Comparison of ENCODE assay signal across 25 mouse cellular contexts in genomic region chr10:108209396-108209795, GRCm38 (mm10). TPM values are rescaled to one million over a fixed set of nuclear protein-coding genes. Genes with fewer than 3 reads are reported as not detected.
A peak's percentile ranks its signal among the peaks of the same experiment; 100 is the strongest.
DNase-seq lines count a peak whose midpoint lies in the region; ATAC-seq lines count a peak whose summit lies in the region.
"Had no signal": no experiment of that assay in that cellular context is flagged by ENCODE, and none has a peak within 500 bp of the region (broad histone marks: within the 10 kb centered on the region; RNA-seq: fewer than 3 reads in every experiment).

No protein-coding gene starts in this region.

- no peak overlapping the region for H3K4me2 ChIP-seq in neural tube, embryonic 13.5 days
- H3K4me2 ChIP-seq: embryonic facial prominence, embryonic 13.5 days; embryonic facial prominence, embryonic 15.5 days; forebrain, embryonic 12.5 days had no signal

- H3K9me3 ChIP-seq in neural tube, embryonic 13.5 days = no peaks in the 10 kb centered on the region
- H3K9me3 ChIP-seq: embryonic facial prominence, embryonic 13.5 days; embryonic facial prominence, embryonic 15.5 days; forebrain, embryonic 10.5 days; forebrain, embryonic 12.5 days had no signal

- ATAC-seq in neural tube, embryonic 13.5 days (ENCODE audit: low read depth) = 0 out of 2 replicates have a peak, but pooled peaks have one; percentile 43
- ATAC-seq in CD4-positive, CD25-positive, alpha-beta regulatory T cell, adult 4 months = peak; percentile 36
- peak; percentile 40 for ATAC-seq in inflammation-experienced regulatory T-cells, adult 6 months
- ATAC-seq: forebrain, embryonic 14.5 days; forebrain, embryonic 16.5 days had no signal

- no peak overlapping the region for H3K4me3 ChIP-seq in neural tube, embryonic 13.5 days
- H3K4me3 ChIP-seq: embryonic facial prominence, embryonic 13.5 days; embryonic facial prominence, embryonic 15.5 days; erythroblast, embryonic 14.5 days; forebrain, embryonic 10.5 days; forebrain, embryonic 12.5 days had no signal

- no peak overlapping the region for H3K9ac ChIP-seq in neural tube, embryonic 13.5 days
- H3K9ac ChIP-seq: embryonic facial prominence, embryonic 13.5 days; embryonic facial prominence, embryonic 15.5 days; forebrain, embryonic 12.5 days had no signal

- DNase-seq in neural tube, embryonic 10.5 days (ENCODE audit: extremely low spot score, low spot score) = no peak
- DNase-seq in Muller cell, postnatal 12 days (ENCODE audit: inconsistent ontology term) = peak; percentile 22
- DNase-seq in spleen, adult 12 weeks (ENCODE audit: low spot score) = no peak
- no peak for DNase-seq in adrenal gland, postnatal 25 days
- DNase-seq in layer of hippocampus, postnatal 36 days = no peak
- DNase-seq: adrenal gland, adult 2 months; adrenal gland, postnatal 10 days; adrenal gland, postnatal 36 days; B cell, adult 2 months; cerebellum, adult 11-12 months; cerebellum, adult 2 months; cerebellum, adult 9-10 months; cerebellum, postnatal 10 days; cerebellum, postnatal 25 days; embryo, embryonic 11 days had no signal

- no peak overlapping the region for H3K27ac ChIP-seq in neural tube, embryonic 13.5 days (replicated peaks)
- H3K27ac ChIP-seq: embryonic facial prominence, embryonic 13.5 days; embryonic facial prominence, embryonic 15.5 days; forebrain, embryonic 10.5 days; forebrain, embryonic 12.5 days had no signal

- no peaks in the 10 kb centered on the region; the same call in none of the 2 replicates for H3K4me1 ChIP-seq in neural tube, embryonic 13.5 days (replicated peaks)
- H3K4me1 ChIP-seq: embryonic facial prominence, embryonic 13.5 days; embryonic facial prominence, embryonic 15.5 days; forebrain, embryonic 12.5 days had no signal

- no peaks in the 10 kb centered on the region for H3K27me3 ChIP-seq in neural tube, embryonic 13.5 days
- H3K27me3 ChIP-seq: embryonic facial prominence, embryonic 13.5 days; embryonic facial prominence, embryonic 15.5 days; forebrain, embryonic 12.5 days had no signal

- WGBS in neural tube, embryonic 13.5 days = 81% methylated on average over 5 of the region's 5 CpGs

- 0 out of 2 replicates have a peak, but pooled peaks cover 4% of the 10 kb centered on the region for H3K36me3 ChIP-seq in neural tube, embryonic 13.5 days
- H3K36me3 ChIP-seq: forebrain, embryonic 12.5 days had no signal

RNA-seq across cellular contexts. Expression of gene Ppp1r12a, which starts 47.4 kb away (rescaled TPM):
- polyA plus RNA-seq in neural tube, embryonic 13.5 days (2015; fragmentation: Nextera tagmentation; extraction: Ambion mirVana) = 75.5 and 78.9 TPM in 2 replicates
- 100 to 1,000 TPM; 272 to 280 TPM for polyA plus RNA-seq in CD4-positive, CD25-positive, alpha-beta regulatory T cell, adult 4 months (2017; shearing (Covaris generic))
- 100 to 1,000 TPM; 251 to 307 (median 255) TPM for polyA plus RNA-seq in inflammation-experienced regulatory T-cells, adult 6 months (2017; shearing (Covaris generic))
- 112 and 131 TPM in 2 replicates for total RNA-seq in adrenal gland, postnatal 25 days (2021)
- 100 to 1,000 TPM; 134 to 136 TPM for total RNA-seq in layer of hippocampus, postnatal 36 days (2021)
